In the genomic region with DNA sequence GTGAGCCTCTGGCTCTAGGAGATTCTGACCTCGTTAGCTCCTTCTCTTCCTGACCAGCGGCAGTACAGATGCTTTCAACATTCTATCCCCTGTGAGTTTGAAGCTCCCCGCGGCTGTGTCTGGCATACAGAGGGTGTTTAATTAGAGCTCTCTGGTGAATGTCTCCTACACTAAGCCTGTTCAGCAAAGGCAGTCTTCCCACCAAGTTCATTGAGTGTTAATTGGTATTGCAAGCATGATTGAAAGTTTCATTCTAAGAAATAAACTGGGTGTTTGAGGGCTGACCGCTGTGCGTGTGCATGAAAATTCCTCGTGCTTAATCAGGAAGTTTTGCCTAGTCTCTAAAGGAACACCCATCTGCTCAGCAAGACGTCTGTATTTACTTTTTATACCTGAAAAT, we compare ENCODE assay signal across 18 mouse cellular contexts.
DNase-seq lines count a peak whose midpoint lies in the region; ATAC-seq and TF ChIP-seq lines count a peak whose summit lies in the region.
"Had no signal": no experiment of that assay in that cellular context is flagged by ENCODE, and none has a peak within 500 bp of the region (broad histone marks: within the 10 kb centered on the region; RNA-seq: fewer than 3 reads in every experiment).

No protein-coding gene starts in this region.

- no peak for DNase-seq in layer of hippocampus, adult 2 months (ENCODE audit: low spot score in 2 of 2)
- DNase-seq in layer of hippocampus, postnatal 14 days (ENCODE audit: low spot score in 2 of 2) = no peak
- DNase-seq in brain, embryonic 14.5 days (ENCODE audit: low read depth) = peak; percentile 79
- no peak for DNase-seq in cerebellum, postnatal 36 days
- DNase-seq in lung, postnatal 14 days = no peak
- DNase-seq: adrenal gland, postnatal 14 days; cerebellum, adult 18-20 months; cerebellum, adult 9-11 months; gastrocnemius, adult 2 months; gastrocnemius, postnatal 25 days had no signal

- H3K27me3 ChIP-seq in forebrain, embryonic 12.5 days = no peaks in the 10 kb centered on the region
- H3K27me3 ChIP-seq in forebrain, embryonic 15.5 days = no peaks in the 10 kb centered on the region
- H3K27me3 ChIP-seq: heart, embryonic 12.5 days; Patski had no signal

- TF ChIP-seq POLR2A in brain, embryonic 14.5 days (IDR thresholded peaks at IDR 0.05; ENCODE audit: borderline replicate concordance, extremely low read depth, insufficient read depth, insufficient read length, poor library complexity, severe bottlenecking) = no peak

- H3K27ac ChIP-seq in forebrain, embryonic 12.5 days = peak overlapping the region; percentile 43
- H3K27ac ChIP-seq in forebrain, embryonic 15.5 days (replicated peaks) = no peak overlapping the region
- peak overlapping the region; percentile 28; the same call in 1 of the 2 replicates for H3K27ac ChIP-seq in layer of hippocampus, adult 2 months
- H3K27ac ChIP-seq: embryonic facial prominence, embryonic 10.5 days; gastrocnemius, adult 2 months; hindbrain, embryonic 10.5 days; hindbrain, embryonic 14.5 days had no signal

- no peak overlapping the region for H3K4me3 ChIP-seq in forebrain, embryonic 12.5 days (replicated peaks)
- no peak overlapping the region for H3K4me3 ChIP-seq in forebrain, embryonic 15.5 days
- H3K4me3 ChIP-seq in layer of hippocampus, adult 2 months = no peak overlapping the region
- H3K4me3 ChIP-seq: embryonic facial prominence, embryonic 10.5 days; gastrocnemius, adult 2 months; heart, embryonic 12.5 days; hindbrain, embryonic 10.5 days had no signal

- no peak for TF ChIP-seq CTCF in layer of hippocampus, adult 2 months (conservative IDR thresholded peaks at IDR 0.05)
- TF ChIP-seq CTCF in brain, embryonic 14.5 days (IDR thresholded peaks at IDR 0.05; ENCODE audit: borderline replicate concordance, extremely low read depth, insufficient read depth, insufficient read length) = no peak

- no peak overlapping the region for H3K4me2 ChIP-seq in forebrain, embryonic 12.5 days
- no peak overlapping the region for H3K4me2 ChIP-seq in forebrain, embryonic 15.5 days (replicated peaks)
- H3K4me2 ChIP-seq: heart, embryonic 12.5 days; hindbrain, embryonic 14.5 days had no signal

- 30% methylated on average over 8 of the region's 8 CpGs for WGBS in forebrain, embryonic 12.5 days
- 14% methylated on average over 8 of the region's 8 CpGs for WGBS in forebrain, embryonic 15.5 days

- peak; percentile 69; the same call in 1 of the 2 replicates for ATAC-seq in forebrain, embryonic 12.5 days (ENCODE audit: low FRiP score)
- no peak for ATAC-seq in forebrain, embryonic 15.5 days (replicated peaks)
- ATAC-seq: activated CD4-positive, CD25-positive, alpha-beta regulatory T cell, adult 4 months; Patski had no signal

- H3K36me3 ChIP-seq in forebrain, embryonic 12.5 days (replicated peaks) = no peaks in the 10 kb centered on the region
- no peaks in the 10 kb centered on the region for H3K36me3 ChIP-seq in forebrain, embryonic 15.5 days
- H3K36me3 ChIP-seq: embryonic facial prominence, embryonic 10.5 days; heart, embryonic 12.5 days; hindbrain, embryonic 10.5 days had no signal

- H3K4me1 ChIP-seq in forebrain, embryonic 12.5 days = peaks cover 27% of the 10 kb centered on the region
- peaks cover 24% of the 10 kb centered on the region for H3K4me1 ChIP-seq in forebrain, embryonic 15.5 days

- no peaks in the 10 kb centered on the region for H3K9me3 ChIP-seq in forebrain, embryonic 12.5 days
- no peaks in the 10 kb centered on the region for H3K9me3 ChIP-seq in forebrain, embryonic 15.5 days
- H3K9me3 ChIP-seq: embryonic facial prominence, embryonic 10.5 days; hindbrain, embryonic 10.5 days had no signal

- H3K9ac ChIP-seq in forebrain, embryonic 12.5 days = no peak overlapping the region
- no peak overlapping the region for H3K9ac ChIP-seq in forebrain, embryonic 15.5 days (replicated peaks)
- H3K9ac ChIP-seq: heart, embryonic 12.5 days; hindbrain, embryonic 14.5 days had no signal
